Mouse (Mus musculus) ovary, adult 18-20 months (tissue): ENCODE results near the gene Chfr.
"Not testable (repeated sequence)": the region's sequence is repeated elsewhere in the genome, so short reads cannot be mapped to it uniquely, and the experiment has no call there.

Experiments
- DNase-seq: peaks from one replicate; pipeline ENCODE4 v3.0.0; 2022; ENCODE audit warnings: low spot score, mixed read lengths

Gene Chfr

DNA sequence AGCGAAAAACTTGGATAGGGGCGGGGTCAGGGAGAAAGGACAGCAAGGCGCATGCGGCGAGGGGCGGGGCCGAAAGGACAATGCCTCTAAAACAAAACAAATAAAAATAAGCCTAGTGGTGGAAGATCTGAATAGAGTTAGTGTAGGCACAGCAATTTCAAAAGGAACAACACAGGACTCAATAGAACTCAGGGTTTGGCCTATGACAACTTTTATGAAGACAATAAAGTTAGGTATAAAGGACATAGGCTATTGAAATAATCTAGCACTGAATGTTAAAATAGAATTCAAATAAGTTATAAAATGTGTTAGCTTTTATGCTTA is 27.4 kb upstream of the Chfr start:
- no peak for DNase-seq

DNA sequence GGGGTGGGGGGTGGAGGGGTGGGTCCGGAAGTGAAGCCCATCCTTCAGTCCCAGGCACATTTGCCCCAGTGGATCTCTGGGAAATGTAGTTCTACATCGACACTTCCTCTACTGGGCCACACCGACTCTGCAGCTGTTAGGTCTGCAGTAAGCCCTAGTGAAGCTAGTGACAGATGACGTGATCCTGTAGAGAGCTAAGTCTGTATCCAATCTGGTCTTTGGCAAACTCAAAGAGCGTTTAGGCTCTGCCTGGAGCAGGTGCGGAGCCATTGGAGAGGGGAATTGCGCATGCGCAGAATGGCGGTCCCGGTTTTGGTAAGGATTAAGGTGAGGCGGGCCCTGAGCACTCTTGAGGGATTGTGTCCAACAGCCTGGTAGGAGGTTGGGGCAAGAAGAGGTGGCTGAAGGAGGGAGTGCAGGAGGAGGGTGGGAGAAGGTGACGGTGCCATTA is 25.6 kb upstream of the Chfr start, which contains the start of gene Zfp605:
Gene Zfp605, plus strand, starts transcription at position 102 of the 451 bp plus-strand sequence.
- DNase-seq: peak; percentile 79

DNA sequence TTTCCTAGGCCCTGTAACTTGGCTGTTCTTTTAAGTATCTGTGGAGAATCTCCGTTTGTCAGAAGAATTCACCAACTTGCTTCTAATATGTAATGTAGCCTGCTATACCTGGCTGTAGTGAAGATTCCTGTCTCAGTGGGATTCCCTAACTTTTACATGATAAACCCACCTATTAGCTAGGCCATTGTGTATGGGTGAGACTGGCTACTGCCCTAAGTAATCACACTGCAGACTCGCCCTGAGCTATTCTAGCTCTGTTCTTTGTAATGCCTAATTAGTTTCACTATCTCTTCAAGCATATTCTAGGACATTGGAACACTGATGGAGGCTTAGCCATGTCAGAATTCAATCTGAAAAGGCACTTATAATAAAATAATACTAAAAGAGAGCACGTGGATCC is 13.3 kb upstream of the Chfr start:
- DNase-seq: not testable (repeated sequence)

DNA sequence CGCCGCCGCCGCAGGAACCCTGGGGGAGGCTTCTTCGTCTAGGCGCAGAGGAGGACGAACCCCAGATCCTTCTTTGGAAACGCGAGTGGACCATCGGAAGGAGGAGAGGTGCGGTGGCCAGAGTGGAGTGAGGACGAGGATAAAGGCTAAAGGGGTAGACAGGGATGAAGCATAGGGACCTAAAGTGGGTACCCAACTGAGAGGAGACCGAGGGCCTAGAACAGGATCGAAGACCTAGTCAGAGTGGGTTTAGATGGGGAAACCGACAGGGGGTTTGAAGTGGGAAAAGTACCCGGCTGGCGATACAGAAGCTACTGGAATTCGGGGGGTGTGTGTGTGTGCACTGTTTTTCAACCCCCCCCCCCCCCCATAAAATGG is 434 bp downstream of the Chfr start:
- no peak for DNase-seq

GRCm38 (mm10) chr5:110137816-110138215 is 2.2 kb downstream of the Chfr start:
- no peak for DNase-seq

GRCm38 (mm10) chr5:110139325-110139724 is 3.7 kb downstream of the Chfr start:
- DNase-seq: no peak

DNA sequence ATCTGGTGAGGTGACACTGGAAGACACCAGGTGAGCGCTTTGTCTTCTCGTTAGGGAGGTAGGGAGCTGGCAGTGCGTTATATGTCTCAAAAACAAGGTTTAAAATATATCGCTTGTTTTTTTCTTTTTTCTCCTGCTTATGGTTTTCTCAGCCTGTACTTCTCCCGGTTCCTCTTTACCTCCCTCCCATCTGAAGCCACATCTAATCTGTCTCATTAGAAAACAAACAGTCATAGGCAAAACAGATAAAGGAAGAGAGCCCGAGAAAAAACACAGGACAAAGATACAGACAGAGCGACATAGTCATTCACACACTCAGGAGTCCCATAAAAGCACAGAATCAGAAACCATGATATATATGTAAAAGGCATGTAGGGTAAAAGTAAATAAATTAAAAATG is 4.8 kb downstream of the Chfr start:
- DNase-seq: no peak

DNA sequence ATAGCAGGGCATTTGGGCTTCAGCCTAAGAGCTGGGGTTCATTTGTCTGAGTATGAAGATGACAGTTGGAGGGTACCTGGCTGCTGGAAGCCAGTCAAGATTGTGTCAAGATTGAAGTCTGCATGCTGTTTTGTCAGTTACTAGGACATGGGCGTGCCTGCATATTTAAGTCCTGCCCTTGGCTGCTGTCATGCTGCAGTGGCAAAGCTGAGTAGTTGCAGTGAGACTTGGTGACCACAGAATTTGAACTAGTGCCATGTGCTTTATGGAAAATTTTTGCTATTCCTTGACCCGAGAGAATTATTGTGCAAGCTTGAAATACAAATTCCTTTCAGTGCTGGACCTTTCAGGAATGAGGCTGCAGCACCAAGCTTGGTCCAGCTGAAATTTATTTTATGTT is 6.7 kb downstream of the Chfr start:
- no peak for DNase-seq

GRCm38 (mm10) chr5:110143007-110143406 is 7.4 kb downstream of the Chfr start:
- DNase-seq: no peak

DNA sequence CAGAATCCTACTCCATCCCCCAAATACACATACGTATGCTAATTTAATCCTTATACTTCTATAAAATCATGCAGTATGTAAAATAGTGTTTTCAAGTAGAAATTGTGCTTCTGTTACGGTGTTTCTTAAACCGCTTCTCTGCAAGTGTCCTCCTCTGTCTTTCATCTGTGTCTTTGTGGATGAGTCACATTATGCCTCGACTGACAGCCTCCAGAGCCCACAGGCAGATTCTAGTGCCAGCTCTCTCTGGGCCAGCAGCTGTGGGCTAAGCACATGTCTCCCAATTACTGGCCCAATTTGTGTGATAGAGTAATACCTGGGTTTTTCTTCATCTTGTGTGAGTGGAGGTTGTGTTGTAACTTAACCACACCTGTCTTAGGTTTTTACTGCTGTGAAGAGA is 33.7 kb downstream of the Chfr start:
- DNase-seq: no peak

- DNase-seq: peak; percentile 88
Measured at GRCm38 (mm10) chr5:110176362-110177020, 40.8 kb downstream of the Chfr start, which contains the start of gene Golga3. Gene Golga3 (plus strand): TSS chr5:110176701.

GRCm38 (mm10) chr5:110177021-110177420 is 41.4 kb downstream of the Chfr start:
- DNase-seq: no peak

GRCm38 (mm10) chr5:110178628-110179027 is 43.0 kb downstream of the Chfr start:
- DNase-seq: no peak

- DNase-seq: peak; percentile 22
Measured at GRCm38 (mm10) chr5:110181716-110182115, 46.1 kb downstream of the Chfr start.

- DNase-seq: no peak
Measured at GRCm38 (mm10) chr5:110203164-110203895, 67.7 kb downstream of the Chfr start.

DNA sequence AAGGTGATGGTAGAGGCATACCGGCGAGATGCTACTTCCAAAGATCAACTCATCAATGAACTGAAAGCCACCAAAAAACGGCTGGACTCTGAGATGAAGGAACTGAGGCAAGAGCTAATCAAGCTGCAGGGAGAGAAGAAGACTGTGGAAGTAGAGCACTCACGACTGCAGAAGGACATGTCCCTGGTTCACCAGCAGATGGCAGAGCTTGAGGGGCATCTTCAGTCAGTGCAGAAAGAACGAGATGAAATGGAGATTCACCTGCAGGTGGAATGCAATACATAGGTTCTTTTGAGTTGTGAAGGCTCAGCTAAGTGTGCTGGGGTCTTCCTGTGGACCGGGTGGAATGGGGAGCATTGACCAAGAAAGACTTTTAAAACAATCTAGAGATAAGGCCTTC is 69.1 kb downstream of the Chfr start:
- DNase-seq: no peak

- DNase-seq: no peak
Measured at GRCm38 (mm10) chr5:110211312-110211711, 75.7 kb downstream of the Chfr start.

GRCm38 (mm10) chr5:110216780-110217179 is 81.1 kb downstream of the Chfr start:
- no peak for DNase-seq

- no peak for DNase-seq
Measured at GRCm38 (mm10) chr5:110220331-110220730, 84.7 kb downstream of the Chfr start.
